Mouse (Mus musculus) frontal cortex, postnatal 25 days (tissue): Measurements from ENCODE around the gene Esrrb.

Source experiments
- DNase-seq, 2 experiments: peaks; one replicate each; pipeline ENCODE4 v3.0.0; 2022; ENCODE audit warnings: low spot score in 2 of 2

The Esrrb gene

DNA sequence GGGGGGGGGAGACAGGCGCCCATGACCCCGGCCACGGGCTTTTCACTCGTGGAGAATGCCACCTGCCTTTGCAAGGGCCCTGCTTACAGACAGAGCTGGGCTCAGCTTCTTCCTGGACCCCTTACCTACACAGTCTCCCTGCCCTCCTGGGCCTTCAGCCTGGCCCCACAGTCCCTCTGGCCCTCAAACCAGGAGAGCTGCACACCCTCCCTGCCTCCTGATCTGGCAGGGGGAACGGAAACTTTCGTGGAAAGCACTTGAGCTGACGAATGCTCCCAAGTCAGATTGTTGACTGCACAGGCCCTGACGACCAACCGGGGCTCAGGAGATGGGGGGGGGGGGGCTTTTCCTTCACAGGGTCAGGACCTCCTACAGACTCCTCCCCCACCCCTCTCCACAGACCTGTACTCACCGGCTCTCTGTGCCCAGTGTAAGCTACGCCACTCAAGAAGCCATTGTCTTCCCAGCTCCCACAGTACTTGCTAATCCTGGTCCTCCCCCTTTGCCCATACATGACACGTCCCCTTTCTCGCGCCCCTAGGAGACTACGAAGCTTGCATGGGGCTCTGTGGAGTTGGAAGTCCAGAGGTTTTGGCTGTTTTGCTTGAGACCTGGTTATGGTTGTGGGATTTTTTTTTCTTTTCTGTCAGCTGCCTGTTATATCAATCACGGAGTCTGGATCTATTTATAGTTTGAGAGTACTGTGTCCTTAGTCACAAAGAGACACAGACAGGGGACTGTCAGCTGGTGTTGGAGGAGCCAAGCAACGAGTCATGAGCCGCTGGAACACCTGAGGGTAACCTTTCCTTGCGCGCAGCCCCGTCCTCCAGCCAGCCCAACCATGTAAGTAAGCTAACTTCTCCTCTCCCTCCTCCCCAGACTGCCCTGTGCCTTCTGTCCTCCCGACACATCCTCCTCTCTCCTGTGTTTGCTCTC is at the start of gene Esrrb:
Gene Esrrb (plus strand): TSS at position 422 of the 936 bp plus-strand sequence.
- no peak for DNase-seq

DNA sequence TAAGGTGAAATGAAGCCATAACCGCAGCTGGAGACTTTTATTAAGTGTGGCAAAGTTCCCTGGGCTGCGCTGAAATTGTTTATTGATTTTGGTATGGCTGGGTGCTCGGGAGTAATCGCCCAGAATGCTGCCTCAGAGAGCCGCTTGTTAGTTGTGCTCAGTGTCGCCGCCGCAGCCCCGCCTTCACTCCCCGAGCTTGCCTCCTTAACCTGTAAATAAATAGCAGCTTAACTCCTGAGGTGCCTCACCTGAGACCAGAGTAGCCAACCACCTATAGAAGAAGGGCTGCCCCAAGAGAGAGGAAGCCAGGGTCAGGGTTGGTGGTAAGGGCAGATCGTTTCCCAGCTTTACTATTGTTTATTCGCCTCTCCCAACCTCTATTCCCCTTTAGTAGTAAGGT is 40.3 kb upstream of the Esrrb start:
- no peak for DNase-seq

DNA sequence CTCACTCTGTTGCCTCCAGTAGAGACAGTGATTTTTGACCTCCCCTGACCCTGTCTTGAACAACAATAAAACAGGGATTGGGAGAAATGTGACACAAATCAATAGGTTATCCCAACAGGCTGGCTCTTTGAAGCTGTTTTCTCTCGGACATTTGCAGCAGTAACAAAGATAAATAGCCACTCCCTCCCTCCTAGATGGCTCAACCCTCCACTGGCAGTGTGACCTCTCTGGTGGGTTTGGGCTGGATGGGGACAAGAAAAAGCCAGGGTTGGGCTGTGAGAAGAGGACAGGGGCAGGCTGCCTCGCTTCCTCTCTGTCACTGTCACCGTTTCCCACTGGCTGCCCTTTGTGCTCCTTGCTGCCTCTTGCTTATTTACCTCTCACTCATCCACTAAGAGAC is 36.6 kb upstream of the Esrrb start:
- no peak for DNase-seq

DNA sequence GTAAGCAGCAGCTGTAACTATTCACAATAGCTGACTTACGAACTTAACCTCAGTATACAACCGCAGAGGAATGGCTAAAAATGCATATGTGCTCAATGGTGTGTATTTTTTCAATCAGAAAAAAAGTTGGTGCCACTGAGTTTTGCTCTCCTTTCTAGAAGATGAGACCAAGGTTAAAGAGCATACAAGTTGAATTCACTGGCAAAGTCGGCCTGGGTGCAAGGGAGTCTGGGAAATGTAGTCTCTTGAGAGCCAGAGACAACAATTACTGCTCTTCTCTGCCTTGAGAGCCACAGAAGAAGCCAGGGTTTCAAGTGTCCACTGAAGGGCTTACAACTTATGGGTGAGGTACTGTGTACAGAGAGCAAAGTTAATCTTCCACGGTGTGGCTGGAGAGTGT is 31.1 kb upstream of the Esrrb start:
- DNase-seq = no peak

DNA sequence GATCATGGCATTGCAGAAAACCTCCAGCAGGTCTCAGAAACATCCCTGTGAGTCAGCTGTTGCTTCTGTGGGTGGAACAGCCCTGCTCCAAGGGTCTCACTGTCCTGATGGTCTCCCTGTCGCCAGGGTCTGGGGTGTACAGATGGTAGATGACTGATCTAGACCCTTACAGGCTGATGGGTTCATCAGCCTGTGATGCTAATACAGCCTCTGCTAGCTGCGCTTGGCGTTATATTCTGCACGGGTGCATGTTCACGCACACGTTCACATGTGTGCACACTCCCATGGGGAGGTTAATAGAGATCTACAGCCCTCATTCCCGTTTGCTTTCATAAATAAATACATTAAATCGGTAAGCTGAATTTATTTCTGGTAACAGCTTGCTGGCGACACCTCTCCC is 30.2 kb upstream of the Esrrb start:
- DNase-seq = no peak

DNA sequence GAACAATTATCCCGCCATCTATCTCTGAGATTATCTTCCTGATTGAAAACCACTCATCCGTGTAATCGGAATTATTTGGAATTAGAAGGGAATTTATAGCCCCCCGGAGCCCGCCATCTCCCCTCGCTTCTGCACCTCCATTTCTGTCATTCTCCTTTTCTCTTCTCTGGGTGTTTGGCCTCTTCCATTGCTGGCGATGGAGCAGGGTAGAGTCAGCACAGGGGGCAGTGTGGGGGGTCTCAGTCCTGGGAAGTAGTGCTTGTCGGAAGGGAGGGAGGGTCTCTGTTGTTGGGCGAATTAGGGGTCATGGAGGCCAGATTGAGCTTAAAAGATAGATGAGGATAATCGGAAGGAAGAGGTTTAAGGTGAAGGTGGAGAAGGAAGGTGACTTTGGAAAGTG is 29.7 kb upstream of the Esrrb start:
- no peak for DNase-seq

DNA sequence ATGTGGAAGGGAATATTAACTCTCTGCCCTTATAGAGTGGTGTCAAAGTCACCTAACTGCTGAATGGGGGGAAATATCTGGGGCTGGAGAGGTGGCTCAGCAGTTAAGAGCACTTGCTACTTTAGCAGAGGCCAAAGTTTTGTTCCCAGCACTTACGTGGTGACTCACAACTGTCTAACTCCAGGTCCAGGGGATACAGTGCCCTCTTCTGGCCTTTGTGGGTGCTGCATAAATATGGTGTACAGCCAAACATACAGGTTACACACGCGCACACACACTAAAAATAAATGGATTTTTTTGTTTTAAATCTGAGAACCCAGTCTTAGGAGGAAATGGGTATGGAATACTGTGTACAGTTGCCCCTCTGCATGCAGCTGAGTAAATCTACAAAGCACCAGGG is 24.7 kb upstream of the Esrrb start:
- DNase-seq = no peak

DNA sequence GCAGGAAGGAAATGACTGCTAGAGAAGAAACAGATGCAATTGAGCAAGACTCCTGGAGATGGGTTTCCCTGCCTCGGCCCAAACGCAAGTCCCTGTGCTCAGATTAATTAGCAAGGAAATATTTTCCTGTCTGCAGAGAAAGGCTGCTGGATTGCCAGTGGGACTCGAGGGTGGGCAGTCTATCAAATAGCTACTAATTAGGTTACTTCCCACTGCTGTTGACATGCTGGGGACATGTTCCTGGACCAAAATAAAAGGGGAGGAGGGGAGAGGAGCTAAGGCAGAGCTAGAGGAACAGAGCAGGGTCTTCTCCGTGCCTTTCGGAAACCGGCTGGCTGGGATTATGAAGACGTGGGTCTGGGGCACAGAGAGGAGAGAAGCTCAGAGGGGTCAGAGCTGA is 24.0 kb upstream of the Esrrb start:
- no peak for DNase-seq

DNA sequence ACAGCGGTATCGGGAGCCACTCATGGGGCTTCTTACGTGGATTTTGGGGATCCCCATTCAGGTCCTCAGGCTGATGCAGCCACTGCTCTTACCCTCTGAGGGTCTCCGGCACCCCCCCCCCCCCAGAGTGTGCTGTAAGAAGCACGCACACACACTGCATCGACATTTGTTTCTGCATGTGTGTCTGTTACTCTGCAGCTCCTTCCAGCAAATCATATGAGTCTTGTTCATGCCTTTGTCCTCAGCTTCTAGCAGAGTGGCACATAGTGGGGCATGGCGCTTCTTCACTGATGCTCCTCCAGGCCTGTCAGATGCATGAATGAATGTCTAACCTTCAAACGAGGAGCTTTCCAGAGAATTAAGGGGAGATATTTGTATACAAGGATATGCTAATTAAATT is 11.4 kb upstream of the Esrrb start:
- DNase-seq = no peak

DNA sequence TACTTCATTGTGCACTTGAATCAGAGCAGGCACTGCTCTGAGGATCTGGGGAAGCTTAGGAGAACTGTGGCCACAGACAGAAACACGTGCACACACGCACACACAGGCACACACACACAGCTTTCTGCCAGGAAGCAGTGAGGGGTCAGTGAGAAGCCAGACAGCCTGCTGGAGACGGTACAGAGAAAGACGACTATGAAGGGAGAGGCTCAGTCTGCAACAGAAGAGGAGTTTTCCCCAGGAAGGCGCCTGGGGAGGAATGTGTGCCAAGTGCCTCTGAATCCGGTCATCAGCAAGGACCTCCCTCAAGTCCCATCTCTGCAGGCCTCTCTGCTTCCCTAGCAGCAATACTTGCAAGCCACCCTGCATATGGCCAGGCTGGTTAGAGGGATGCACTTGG is 1.5 kb upstream of the Esrrb start:
- no peak for DNase-seq

DNA sequence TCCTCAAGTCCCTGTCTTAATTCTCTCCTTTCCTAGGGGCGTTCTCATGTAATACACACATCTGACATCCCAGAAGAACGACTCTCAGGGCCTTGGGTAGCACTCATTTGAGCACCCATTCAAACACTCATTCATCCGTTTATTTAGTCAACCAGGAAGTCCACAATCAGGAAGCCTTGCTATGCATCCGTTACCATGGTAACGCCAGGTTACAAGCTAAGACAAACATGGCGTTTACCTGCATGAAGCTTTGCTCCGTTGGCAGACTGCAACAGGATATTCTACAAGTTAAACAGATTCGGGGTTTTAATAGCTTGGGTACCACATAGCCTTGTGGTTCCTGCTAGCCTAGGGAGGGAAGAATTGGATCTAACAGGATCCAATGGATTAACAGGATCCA is 1.0 kb upstream of the Esrrb start:
- DNase-seq = no peak

DNA sequence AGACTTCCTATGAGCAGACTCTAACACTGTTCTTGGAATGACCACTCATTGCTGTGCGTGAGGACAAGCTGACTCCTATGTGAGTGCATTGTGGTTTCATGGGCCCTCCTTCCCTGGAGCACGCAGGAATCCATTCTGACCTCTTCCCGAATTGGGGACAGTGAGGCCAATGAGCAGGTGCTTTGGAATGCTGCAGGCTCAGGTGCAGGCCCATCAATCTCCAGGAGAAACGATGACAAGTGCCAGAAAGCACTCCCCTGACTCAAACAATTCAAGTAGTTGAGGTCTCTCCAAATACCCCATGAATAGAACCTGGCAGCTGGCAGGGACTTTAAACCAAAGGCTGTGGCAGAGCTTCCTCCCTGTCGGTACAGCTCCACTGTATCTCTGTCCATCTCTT is 3.4 kb downstream of the Esrrb start:
- DNase-seq = no peak

DNA sequence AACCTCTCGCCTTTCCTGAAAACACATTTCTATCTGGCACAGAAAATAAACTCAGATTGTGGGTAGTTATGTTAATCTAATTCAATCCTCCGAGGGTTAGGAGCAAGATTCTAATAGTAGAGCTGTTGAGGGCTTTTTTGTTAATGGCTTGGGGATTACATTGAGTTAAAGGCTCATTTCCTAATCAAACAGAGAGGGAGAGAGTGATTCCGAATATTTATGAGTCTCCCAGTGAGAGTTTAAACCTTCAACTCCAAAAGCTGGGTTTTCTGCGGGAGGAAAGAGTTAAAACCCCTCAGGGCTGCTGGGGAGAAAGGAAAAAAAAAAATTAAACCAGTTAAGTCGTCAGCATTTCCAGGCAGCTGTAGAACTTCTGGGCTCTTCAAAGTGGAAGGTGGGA is 3.8 kb downstream of the Esrrb start:
- no peak for DNase-seq

DNA sequence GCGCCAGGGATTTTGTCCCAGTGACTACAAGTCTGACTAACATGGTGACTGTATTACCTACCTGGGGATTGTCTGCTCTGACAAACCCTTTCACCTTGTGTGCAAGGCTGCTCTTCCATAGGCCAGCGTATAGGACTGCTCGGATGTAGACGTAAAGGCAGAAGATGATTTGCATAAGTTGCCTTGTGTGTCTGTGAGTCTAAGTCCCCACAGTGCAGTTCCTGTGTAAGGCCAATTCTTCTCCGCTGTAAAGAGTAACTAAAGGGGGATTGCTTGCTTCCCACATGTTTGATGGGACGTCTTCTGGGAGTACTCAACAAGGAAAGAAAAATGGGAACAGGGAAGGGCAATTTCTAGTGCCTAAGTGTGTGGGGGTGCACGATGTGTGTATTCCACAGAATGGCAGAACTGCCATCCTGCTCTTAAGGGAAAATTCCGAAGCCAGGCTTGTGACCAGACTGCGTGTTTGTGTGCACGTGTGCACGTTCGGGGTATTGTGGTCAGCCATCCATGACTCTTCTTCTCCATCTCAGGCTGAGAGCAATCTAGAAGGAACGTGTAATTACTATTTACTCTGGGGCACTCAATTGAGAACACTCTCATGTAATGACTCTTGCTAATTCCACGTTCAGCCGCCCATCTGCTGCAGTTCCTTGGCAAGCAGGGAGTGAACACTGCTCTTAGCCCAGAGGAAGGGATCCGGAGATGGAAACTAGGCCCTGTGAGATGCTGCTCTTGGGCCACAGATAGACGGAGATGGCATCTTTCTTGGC is 9.9 kb downstream of the Esrrb start:
- DNase-seq = no peak

DNA sequence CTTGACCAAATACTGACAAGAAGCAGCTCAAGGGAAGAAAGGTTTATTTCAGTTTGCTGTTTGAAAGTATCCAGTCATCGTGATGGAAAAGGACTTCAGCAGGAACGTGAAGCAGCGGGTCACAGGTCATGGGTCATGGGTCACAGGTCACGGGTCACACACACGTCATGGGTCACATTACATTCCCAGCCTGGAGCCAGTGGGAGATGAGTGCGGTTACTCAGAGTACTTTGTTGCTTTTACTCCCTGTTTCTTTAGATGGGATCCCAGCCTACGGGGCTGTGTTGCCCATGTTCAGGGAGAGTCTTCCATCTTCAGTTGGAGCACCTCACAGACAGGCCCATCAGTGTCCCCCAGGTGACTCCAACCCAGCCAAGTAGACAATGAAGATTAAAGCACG is 13.4 kb downstream of the Esrrb start:
- no peak for DNase-seq

DNA sequence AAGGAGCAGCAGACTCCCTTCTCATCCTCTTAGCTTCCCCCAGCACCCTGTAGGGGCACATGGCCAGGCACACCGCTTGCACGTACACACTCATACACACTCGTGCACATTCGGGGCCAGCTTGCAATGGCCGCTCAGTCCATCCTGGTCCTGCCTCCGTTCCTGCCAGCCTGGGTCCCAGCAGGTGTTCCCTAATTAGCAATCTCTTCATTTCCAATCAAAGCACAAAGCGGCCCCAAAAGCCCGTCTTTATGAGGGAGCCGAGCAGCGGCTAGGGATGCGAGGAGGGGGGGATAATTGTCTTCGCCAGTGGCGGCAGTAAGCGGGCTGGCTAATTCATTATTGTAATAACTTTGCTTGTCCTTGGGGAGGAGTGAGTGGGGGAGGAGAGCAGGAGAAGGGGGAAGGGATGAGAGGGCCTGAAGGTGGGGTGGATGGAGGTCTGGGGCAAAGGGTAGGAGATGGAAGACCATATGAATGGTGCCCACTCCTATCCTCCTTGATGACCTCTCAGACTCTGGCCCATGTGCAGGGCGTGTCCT is 18.8 kb downstream of the Esrrb start:
- no peak for DNase-seq

DNA sequence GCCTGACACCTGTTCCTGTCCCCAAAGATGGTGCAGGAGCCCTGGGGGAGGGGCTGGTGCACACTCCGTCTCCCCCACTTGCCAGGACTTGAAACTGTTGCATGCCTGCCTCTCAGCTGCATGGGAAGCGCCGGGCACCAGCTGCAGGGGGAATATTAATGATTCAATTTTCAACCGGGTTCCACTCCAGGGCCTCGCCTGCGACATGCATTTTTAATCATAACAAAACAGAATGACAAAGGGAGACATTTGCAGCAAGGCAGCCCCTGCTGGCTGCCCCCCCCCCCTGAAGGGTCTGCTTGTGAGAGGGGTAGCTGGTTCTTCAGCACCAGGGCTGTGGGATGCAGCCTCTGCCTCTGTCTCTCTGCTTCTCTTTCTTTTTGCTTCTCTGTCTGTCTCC is 22.9 kb downstream of the Esrrb start:
- DNase-seq = no peak

DNA sequence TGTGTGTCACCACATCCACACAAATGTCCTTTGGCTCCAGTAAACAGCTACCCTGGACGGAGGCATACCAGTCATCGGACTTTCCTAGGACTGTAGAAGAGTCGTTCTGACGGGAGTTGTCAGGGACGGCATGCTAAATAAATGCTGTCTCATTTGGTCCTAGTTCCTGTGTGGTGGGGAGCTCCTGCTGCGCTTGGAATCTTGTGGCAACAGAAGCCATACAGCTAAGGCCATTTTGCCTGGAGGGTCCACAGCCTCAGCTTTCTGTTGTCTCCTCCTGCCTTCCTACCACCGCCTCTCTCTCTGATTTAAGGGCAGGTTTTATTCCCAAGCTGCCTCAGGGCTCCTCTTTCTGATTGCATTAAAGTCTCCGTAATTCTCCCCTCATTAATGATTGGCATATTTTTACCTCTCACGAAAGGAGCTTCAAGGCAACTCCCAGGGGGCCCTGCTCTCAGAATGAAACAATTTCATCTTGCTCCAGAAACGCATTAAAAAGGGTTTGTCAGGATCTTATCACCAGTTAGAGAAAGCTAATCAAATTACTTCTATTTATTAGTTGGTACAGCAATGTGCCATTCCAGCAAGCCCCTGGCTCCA is 26.9 kb downstream of the Esrrb start:
- DNase-seq = no peak

DNA sequence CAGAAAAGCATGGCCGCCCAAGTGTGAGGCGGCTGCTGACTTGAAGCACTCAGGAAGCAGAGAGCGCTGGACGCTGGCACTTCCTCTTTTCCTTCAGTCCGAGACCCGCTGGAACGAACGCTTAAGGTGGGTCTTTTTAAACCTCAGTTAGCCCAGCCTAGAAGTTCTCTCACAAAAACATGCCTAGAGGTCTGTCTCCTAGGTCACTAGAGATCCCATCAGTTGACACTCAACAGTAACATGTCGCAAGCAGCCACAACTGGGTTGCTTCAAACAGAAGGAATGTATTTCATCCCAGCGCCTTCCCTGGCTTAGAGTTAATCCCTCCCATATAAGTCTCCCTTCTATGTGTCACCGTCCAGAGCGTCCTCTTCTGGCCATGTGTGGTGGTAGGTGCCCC is 33.9 kb downstream of the Esrrb start:
- DNase-seq = no peak

DNA sequence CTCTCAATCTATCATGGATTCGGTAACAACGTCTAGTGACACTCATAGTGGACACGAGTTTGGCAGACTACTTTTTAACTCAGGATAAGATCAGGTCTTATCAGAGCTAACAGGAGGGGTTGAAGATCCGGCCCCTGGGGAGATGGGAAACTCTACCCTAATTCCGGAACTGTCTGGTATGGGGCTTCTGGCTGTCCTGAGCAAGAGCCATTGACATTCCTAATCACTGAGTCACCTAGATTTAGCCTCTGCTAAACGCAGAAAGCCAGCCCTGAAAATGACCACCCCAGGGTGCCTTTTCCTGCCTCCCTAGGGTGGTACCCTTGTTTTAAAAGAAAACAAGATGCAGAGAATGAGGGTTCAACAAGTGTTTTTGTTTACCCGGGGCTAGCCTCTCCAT is 34.4 kb downstream of the Esrrb start:
- DNase-seq = no peak

DNA sequence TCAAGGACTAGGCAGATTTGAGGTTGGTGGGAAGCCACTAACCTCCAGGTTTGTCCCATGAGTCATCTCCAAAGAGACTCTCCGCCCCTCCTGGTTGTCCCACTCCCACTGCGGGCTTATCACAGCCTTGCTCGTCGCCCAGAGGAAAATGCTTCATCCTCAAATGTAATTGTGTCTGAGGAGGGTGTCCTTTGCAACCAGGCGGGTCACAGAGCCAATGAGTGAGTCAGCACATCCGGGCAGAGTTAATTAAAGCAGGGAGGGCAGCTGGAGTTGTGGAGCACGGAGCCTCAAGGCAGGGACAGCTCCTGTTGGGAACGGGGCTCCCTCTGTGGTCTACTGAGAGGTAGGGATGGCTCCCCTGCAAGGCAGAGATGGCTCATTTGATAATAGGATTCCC is 37.8 kb downstream of the Esrrb start:
- DNase-seq = no peak

DNA sequence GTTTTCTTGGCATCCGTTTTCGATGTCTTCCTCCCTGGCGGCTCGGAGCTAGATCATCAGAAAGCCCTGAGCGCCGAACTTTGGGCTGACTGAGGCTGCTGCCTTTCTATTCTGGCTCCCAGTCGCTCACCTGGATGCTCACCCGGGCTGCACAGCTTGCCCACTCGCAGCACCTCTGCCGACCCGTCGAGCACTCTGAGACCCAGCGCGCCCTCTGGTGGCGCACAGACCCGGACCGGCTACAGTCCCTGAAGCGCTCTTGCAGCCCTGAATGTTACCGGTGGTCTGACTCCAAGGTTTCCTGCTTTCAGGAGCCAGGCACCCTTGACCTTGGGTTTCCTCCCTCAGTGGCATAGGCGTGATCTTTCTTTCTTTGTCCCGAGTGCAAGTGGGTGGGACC is 41.8 kb downstream of the Esrrb start:
- DNase-seq = peak; percentile 58 to 64
